Mouse (Mus musculus) thymus, adult 2 months (tissue): Measurements from ENCODE around the gene 1700010I14Rik. TPM values are rescaled to one million over a fixed set of nuclear protein-coding genes. Genes with fewer than 3 reads are reported as not detected.

Source experiments
- DNase-seq: peaks from one replicate; pipeline ENCODE4 v3.0.0; 2021
- H3K27ac ChIP-seq: fragments of 200-500 bp; 2 replicates; pipeline ENCODE4 v1.5.1; 2012; ENCODE audit warnings: low read length, control low read depth; ENCODE audit not compliant: control insufficient read depth, insufficient read depth
- H3K27me3 ChIP-seq: fragments of 200-500 bp; 2 replicates; pipeline ENCODE4 v1.6.1; 2012; ENCODE audit warnings: mild to moderate bottlenecking, low read length, moderate library complexity, mixed read lengths; ENCODE audit not compliant: control insufficient read depth, insufficient read depth
- H3K36me3 ChIP-seq: fragments of 200-500 bp; 2 replicates; pipeline ENCODE4 v1.6.1; 2012; ENCODE audit warnings: mild to moderate bottlenecking, low read length, moderate library complexity; ENCODE audit not compliant: control insufficient read depth, insufficient read depth
- H3K4me1 ChIP-seq: fragments of 200-500 bp; replicated peaks from 2 replicates; pipeline ENCODE4 v1.6.1; 2012; ENCODE audit warnings: low read length; ENCODE audit not compliant: control insufficient read depth, insufficient read depth
- H3K4me3 ChIP-seq: fragments of 200-500 bp; 2 replicates; pipeline ENCODE4 v1.5.1; 2012; ENCODE audit warnings: mild to moderate bottlenecking, low read length, control low read depth, moderate library complexity; ENCODE audit not compliant: control insufficient read depth, insufficient read depth
- CTCF ChIP-seq: fragments of 200-500 bp; IDR thresholded peaks from 2 replicates; pipeline ENCODE4 v1.5.1; 2012; ENCODE audit warnings: mild to moderate bottlenecking, control low read depth, low read length, moderate library complexity, borderline replicate concordance; ENCODE audit not compliant: control insufficient read depth, poor library complexity, insufficient read depth; ENCODE audit errors: extremely low read depth
- POLR2A ChIP-seq: fragments of 200-500 bp; IDR thresholded peaks from 2 replicates; pipeline ENCODE4 v1.6.1; 2012; ENCODE audit warnings: mild to moderate bottlenecking, low read length, control low read depth, moderate library complexity; ENCODE audit not compliant: control insufficient read depth, poor library complexity, insufficient read depth; ENCODE audit errors: extremely low read depth
- WGBS: fragments of 180-500 bp; shearing (Covaris S2); methylation state at CpG from one replicate; pipeline ENCODE4 v1.1.7; 2018; 5-methylcytosine and 5-hydroxymethylcytosine counted together
- polyA plus RNA-seq: library from polyadenylated mRNA; depleted of rRNA; stranded (reverse); fragments of >200 nt; gene quantifications from 2 replicates; pipeline ENCODE4 v1.2.3, GENCODE M21; 2012

Gene 1700010I14Rik
- polyA plus RNA-seq, 1 experiment: 2.4 TPM

GRCm38 (mm10) chr17:8983576-8983975 lies 4.6 kb upstream of the 1700010I14Rik start:
- Histone ChIP-seq H3K36me3 (no peaks in the 10 kb centered on the region), H3K27me3 (no peaks in the 10 kb centered on the region), H3K4me1 (0 out of 2 replicates have a peak, but pooled peaks cover 3% of the 10 kb centered on the region), H3K27ac (no peak overlapping the region), H3K4me3 (no peak overlapping the region)
- no peak for DNase-seq
- TF ChIP-seq POLR2A (no peak), CTCF (no peak)
- 93% methylated on average over 2 of the region's 2 CpGs for WGBS

GRCm38 (mm10) chr17:8985714-8986113 lies 2.4 kb upstream of the 1700010I14Rik start:
- Histone ChIP-seq H3K36me3 (no peaks in the 10 kb centered on the region), H3K4me1 (peaks cover 5% of the 10 kb centered on the region), H3K27me3 (no peaks in the 10 kb centered on the region), H3K4me3 (no peak overlapping the region), H3K27ac (no peak overlapping the region)
- TF ChIP-seq POLR2A (no peak), CTCF (no peak)
- WGBS: 92% methylated on average over 5 of the region's 5 CpGs
- DNase-seq: no peak

GRCm38 (mm10) chr17:8986551-8986950 lies 1.6 kb upstream of the 1700010I14Rik start:
- H3K4me1 ChIP-seq: peaks cover 5% of the 10 kb centered on the region
- TF ChIP-seq POLR2A (no peak), CTCF (no peak)
- H3K27me3 ChIP-seq: no peaks in the 10 kb centered on the region
- no peaks in the 10 kb centered on the region for H3K36me3 ChIP-seq
- DNase-seq: no peak
- H3K27ac ChIP-seq: no peak overlapping the region
- WGBS: 65% methylated on average over 2 of the region's 2 CpGs
- no peak overlapping the region for H3K4me3 ChIP-seq

GRCm38 (mm10) chr17:8987369-8987768 lies 764 bp upstream of the 1700010I14Rik start:
- peaks cover 5% of the 10 kb centered on the region for H3K4me1 ChIP-seq
- H3K27me3 ChIP-seq: no peaks in the 10 kb centered on the region
- H3K36me3 ChIP-seq: peaks cover 5% of the 10 kb centered on the region; the same call in 1 of the 2 replicates
- H3K4me3 ChIP-seq: no peak overlapping the region
- no peak for DNase-seq
- 91% methylated on average over 5 of the region's 5 CpGs for WGBS
- H3K27ac ChIP-seq: no peak overlapping the region
- TF ChIP-seq POLR2A (no peak), CTCF (no peak)

- TF ChIP-seq CTCF (0 out of 2 replicates have a peak, but pooled peaks have one; percentile 41), POLR2A (no peak)
- peaks cover 5% of the 10 kb centered on the region for H3K4me1 ChIP-seq
- peaks cover 7% of the 10 kb centered on the region; the same call in 1 of the 2 replicates for H3K36me3 ChIP-seq
- H3K27ac ChIP-seq: no peak overlapping the region
- peak; percentile 70 for DNase-seq
- H3K4me3 ChIP-seq: no peak overlapping the region
- H3K27me3 ChIP-seq: no peaks in the 10 kb centered on the region
- WGBS: 52% methylated on average over 8 of the region's 8 CpGs
Measured at GRCm38 (mm10) chr17:8991160-8991559, 3.0 kb downstream of the 1700010I14Rik start.

GRCm38 (mm10) chr17:8995344-8995743 lies 7.2 kb downstream of the 1700010I14Rik start:
- no peak overlapping the region for H3K4me3 ChIP-seq
- TF ChIP-seq CTCF (no peak), POLR2A (no peak)
- 90% methylated on average over 1 of the region's 1 CpGs for WGBS
- H3K27ac ChIP-seq: no peak overlapping the region
- H3K36me3 ChIP-seq: peaks cover 11% of the 10 kb centered on the region; the same call in 1 of the 2 replicates
- no peaks in the 10 kb centered on the region for H3K27me3 ChIP-seq
- DNase-seq: no peak
- no peaks in the 10 kb centered on the region; the same call in 1 of the 2 replicates for H3K4me1 ChIP-seq

- H3K27me3 ChIP-seq: no peaks in the 10 kb centered on the region
- no peak for DNase-seq
- 0 out of 2 replicates have a peak, but pooled peaks cover under 1% of the 10 kb centered on the region for H3K36me3 ChIP-seq
- TF ChIP-seq CTCF (no peak), POLR2A (no peak)
- no peak overlapping the region for H3K4me3 ChIP-seq
- H3K27ac ChIP-seq: no peak overlapping the region
- WGBS: 24% methylated on average over 4 of the region's 4 CpGs
- H3K4me1 ChIP-seq: peaks cover 15% of the 10 kb centered on the region
Measured at GRCm38 (mm10) chr17:9002438-9002837, 14.3 kb downstream of the 1700010I14Rik start.
